Mouse (Mus musculus) embryonic fibroblast, embryonic 13.5 days (primary cell): ENCODE results near the gene Capn8.

Source experiments
- CTCF ChIP-seq: IDR thresholded peaks from 2 replicates; pipeline ENCODE4 v1.5.1; 2011; ENCODE audit warnings: mild to moderate bottlenecking, control low read depth, low read length, moderate library complexity, borderline replicate concordance; ENCODE audit not compliant: insufficient read depth
- POLR2A ChIP-seq: IDR thresholded peaks from 2 replicates; pipeline ENCODE4 v1.6.1; 2011; ENCODE audit warnings: low read depth, mild to moderate bottlenecking, control low read depth, low read length, moderate library complexity

GRCm38 (mm10) chr1:182664841-182665240 is 100.0 kb downstream of the Capn8 start:
- TF ChIP-seq CTCF (no peak), POLR2A (no peak)
